Mouse (Mus musculus) lung, postnatal 36 days (tissue): ENCODE results near the gene Fam76b.
"Not testable (repeated sequence)": the region's sequence is repeated elsewhere in the genome, so short reads cannot be mapped to it uniquely, and the experiment has no call there.

ENCODE experiments used
- DNase-seq: peaks from one replicate; pipeline ENCODE4 v3.0.0; 2022; ENCODE audit warnings: mixed read lengths

Gene Fam76b

DNA sequence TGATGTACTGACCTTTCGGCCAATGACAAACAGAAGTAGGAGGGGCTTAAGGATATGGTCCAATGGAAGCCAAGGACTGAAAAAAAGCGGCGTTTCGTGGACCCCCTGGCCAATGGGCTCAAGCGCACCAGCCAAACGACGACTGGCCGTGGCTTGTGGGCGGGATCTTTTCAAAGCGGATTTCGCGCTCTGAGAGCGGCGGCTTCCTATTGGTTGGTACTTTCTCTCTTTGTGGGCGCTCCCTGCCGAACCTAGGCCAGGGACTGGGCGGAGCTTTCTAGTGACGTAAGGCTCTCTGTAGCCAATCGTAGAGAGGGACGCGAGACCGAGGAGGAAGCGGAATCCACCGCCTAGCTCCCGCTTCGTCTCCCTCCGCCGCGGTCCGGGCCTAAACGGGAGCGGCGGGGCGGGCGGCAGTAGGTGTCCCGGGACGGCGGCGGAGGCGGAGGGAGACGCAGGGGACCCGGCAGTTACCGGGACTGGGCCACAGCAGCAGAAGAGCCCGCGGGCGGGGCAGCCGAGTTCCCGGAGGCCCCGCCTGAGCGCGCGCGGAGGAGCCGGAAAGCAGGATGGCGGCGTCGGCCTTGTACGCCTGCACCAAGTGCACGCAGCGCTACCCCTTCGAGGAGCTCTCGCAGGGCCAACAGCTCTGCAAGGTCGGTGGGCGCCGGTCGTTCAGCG lies at the start of gene Fam76b:
TSS of gene Fam76b (plus strand) at position 311 of the 681 bp plus-strand sequence.
- DNase-seq, result peak; percentile 100

GRCm38 (mm10) chr9:13781985-13782384 lies 45.5 kb upstream of the Fam76b start:
- no peak for DNase-seq

GRCm38 (mm10) chr9:13790864-13791263 lies 36.7 kb upstream of the Fam76b start:
- not testable (repeated sequence) for DNase-seq

- DNase-seq, result no peak
These were observed 33.2 kb upstream of the Fam76b start for GRCm38 (mm10) chr9:13794302-13794701.

DNA sequence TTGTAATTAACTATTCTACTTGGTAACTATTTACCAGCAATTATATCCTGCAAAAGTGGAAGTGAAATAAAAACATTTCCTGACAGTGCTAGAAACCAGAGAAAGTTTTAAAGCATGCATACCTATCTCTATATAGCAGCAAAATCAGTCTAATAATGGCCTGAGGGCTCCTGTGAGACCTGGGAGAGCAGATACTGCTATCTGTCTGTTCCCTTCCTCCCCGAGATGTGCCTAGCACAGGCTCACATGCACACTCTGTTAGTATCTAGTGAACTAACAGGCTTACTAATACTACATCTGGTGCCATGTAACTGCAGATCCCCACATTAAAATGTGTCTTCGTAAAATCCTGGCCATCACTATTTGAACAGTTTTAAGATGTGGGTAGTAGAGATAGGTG lies 32.8 kb upstream of the Fam76b start:
- no peak for DNase-seq

DNA sequence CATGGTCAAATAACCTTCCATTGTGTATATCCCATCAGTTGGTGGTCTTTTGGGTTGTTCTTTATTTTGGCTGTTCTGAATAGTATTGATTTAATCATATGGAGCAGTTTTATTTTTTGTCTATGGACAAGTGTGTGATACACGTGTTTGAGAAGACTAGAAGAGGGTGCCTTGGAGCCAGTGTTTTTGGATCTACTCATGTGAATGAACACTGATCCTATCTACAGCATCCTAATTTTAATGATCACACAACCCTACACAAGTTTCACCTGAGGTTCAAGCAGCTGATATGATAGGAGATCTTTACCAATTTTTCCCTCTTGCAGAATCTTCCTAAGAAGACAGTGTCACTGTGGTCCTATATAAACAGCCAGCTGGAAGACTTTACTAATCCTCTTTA lies 23.0 kb upstream of the Fam76b start:
- DNase-seq, result no peak

GRCm38 (mm10) chr9:13806854-13807253 lies 20.7 kb upstream of the Fam76b start:
- peak; percentile 16 for DNase-seq

GRCm38 (mm10) chr9:13807657-13808056 lies 19.9 kb upstream of the Fam76b start:
- no peak for DNase-seq

GRCm38 (mm10) chr9:13809937-13810336 lies 17.6 kb upstream of the Fam76b start:
- no peak for DNase-seq

DNA sequence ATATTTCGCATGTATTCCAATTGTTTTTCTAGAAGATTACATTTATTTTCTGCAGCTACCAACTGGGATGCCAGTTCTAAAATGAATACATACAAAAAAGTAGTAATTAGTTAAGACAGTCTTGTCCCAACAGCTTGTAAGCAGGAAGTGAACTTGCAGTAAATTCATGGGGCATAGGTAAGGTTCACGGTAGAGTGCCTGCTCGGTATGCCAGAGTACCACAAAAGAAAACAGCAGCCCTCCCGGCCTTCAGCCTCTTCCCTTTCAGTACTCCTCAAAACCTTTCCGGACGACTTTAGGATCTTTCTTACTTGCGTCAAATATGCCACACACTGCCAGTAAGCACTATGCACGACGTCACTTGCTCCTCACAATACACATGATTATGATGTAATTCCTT lies 9.1 kb upstream of the Fam76b start:
- DNase-seq, result no peak

DNA sequence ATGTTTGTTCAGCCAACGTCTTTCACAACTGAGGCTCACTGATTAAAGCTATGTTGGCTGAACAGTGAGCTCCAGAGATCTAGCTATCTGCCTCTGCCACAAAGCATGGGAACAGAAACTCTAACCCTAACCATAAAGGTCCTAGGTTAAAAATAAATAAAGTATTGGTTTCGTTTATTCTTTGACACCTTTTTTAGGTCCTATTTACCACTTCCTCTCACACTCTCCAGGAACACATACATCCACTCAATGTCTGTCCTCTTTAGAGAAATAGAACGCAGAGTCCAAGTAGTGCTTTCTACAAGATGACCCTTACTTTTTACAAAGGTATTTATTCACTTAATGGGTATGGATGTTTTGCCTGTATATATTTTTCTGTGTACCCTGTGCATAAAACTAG lies 6.7 kb upstream of the Fam76b start:
- DNase-seq, result no peak

DNA sequence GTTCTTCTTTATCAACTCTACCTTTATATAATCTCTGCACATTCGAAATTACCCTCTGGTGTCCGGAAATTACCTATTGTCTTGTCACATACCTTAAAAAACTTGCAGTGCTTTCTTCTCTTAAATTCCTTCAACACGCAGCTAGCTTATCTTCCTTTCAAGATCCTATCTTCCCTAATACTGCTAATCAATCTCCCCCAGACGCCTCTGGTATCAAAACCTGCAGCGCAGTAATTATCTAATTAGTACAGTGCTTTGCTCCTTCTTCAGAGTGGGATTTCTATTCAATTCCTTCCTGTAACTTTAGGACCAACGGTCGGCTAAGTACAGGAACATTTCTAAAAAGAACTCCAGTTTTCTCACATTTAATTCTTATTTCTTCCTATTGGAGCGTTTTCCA lies 1.6 kb upstream of the Fam76b start:
- no peak for DNase-seq

- peak; percentile 72 for DNase-seq
These were observed 1.1 kb upstream of the Fam76b start for GRCm38 (mm10) chr9:13826391-13826805.

DNA sequence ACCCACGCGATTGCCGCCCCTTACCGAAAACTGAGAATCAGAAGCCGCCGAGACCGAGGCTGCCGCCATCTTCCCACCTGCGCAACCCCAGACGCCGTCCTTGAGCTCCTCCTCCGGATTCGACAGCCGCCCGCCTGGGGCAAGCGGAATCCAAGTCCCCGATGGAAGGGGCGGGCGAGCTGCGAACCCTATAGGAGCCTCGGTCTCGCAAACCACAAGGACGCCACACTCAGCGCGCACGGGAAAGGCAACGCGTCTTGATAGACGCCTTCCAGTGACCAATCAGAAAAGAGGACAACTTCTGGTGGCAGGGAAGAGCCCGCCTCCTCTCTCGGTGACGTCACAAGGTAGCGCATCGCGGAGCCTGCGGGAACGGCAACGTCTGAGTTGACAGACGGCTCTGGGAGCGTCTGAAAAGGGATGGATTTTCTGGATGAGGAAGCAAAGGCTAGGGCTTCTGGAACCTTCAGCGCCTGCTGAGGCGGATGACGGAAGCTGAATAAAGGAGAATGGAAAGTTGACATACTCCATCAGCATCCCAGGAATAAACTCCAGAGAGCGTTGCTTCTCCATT lies 597 bp upstream of the Fam76b start, which contains the start of gene Cep57:
TSS of gene Cep57 (minus strand) at position 276 of the 574 bp plus-strand sequence.
- DNase-seq, result peak; percentile 98

DNA sequence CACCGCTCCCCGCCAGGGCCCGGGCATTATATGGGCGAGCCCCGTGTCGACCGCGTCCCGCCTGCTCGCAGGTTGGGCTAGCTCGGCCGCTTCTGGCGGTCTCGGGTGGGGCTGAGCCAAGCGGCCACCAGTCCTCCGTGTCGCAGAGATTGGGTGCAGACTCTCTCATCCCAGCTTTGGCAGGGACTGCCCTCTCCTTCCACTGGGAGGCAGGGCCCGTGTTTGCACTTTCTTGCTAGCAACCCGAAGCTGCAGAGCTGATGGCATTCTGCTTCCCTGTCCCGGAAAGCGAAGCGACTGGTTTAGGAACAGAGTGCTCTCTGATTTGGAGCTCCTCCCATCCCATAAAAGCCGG lies 548 bp downstream of the Fam76b start:
- no peak for DNase-seq

DNA sequence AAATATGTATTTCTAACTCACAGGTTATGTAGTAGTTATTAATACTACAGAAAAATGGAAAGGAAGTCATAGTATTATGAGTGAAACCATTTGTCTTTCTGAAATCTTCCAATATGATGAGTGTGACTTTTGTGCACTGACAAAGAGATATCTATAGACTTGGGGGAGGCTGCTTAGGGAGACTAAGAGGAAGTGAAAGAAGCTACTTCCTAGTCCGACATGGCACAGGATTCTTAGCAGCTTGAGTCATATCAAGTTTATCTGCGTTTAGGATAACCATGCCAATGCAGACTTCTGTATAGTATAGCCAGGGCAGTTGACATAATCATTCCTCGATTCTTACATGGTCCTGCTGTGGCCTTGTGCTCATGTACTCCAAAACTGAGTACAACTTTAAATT lies 7.7 kb downstream of the Fam76b start:
- DNase-seq, result peak; percentile 6

GRCm38 (mm10) chr9:13836726-13837125 lies 9.2 kb downstream of the Fam76b start:
- no peak for DNase-seq

GRCm38 (mm10) chr9:13847591-13847990 lies 20.1 kb downstream of the Fam76b start:
- DNase-seq, result no peak

DNA sequence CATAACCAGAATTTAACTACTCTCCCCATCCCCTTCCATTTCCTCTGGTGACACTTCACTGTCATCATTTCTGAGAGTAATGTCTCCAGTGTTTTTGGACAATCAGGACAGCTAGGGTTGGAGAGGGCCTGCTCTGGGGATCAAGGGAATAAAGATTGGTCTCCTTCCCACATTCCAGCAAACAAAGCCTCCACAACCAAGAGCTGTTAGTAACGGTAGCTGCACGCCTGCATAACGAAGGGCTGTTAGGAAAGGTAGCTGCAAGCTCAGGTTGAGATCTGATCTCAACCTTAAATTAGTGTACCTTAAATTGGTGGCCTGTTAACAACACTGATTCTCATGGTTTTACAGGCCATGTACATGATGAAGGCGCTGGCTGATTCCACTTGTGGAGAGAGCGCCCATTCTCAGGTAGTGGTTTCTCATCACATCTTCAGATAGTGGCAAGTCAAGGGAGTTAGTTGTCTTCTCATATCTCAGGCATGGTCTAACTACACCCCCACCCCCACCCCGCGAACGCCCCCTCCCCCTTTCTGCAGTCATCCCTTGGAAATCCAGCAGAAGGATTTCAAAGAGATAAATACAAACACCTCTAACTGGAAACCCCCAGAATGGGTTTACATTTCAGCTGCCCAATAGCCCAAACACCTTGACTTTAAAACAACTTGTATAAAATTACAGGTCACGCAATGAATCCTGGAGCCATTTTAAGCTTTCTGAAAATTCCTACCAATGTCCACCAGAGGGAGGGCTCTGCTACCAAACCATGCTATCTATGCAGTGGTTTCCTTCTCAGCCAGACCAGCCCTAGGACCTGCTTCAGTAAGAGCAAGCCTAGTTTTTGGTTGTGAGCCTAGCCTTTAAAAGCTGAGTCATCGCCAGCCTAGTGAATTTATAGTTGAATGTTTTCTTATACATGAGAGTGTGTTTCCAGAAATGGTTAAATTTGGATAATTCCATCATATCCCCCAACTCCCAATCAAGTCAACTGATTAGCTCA lies 21.3 kb downstream of the Fam76b start:
- DNase-seq, result peak; percentile 32

DNA sequence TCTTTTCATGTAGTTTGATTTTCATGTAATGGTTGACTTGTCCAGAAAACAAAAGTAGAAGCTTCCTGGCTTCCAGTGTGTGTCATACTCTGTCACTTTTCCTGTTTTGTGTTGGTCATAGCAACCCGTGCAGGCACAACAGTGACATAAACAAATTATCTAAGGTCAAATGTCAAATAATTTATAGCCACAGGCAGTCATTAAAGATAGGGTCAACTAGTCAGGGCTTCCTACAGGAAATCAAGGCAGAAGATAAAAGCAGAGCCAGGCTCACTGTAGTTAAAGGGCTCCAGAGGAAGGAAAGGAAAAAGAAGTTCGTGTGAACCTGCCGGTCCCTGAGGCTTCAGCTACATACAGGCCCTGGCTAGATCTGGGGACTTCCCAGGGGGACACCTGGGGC lies 26.4 kb downstream of the Fam76b start:
- no peak for DNase-seq

- no peak for DNase-seq
These were observed 28.7 kb downstream of the Fam76b start for GRCm38 (mm10) chr9:13856247-13856646.

DNA sequence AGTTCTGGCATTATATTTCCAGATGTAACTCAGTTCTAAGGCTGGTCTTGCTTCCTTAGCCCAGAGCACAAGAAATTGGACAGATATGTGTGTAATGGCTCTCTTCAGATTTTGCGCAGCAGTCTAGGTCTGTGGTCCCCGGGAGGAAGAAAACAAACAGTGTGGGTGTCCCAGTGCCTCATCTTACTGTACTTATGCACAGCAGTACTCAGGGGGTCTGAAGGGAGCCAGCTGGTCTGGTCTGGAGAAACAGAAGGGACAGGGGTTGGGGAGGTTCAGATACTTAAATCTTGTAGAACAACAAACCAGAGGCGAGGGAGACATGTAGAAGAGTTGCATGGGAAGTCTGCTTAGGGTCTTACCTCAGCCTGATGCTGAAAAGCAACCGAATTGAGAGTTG lies 29.3 kb downstream of the Fam76b start:
- DNase-seq, result no peak

GRCm38 (mm10) chr9:13867646-13868045 lies 40.1 kb downstream of the Fam76b start:
- no peak for DNase-seq

GRCm38 (mm10) chr9:13871631-13872030 lies 44.1 kb downstream of the Fam76b start:
- DNase-seq, result no peak
